Mouse (Mus musculus) adipocyte (in vitro differentiated cells): ENCODE measurements around the gene Sgpp1.
"Not testable (repeated sequence)": the region's sequence is repeated elsewhere in the genome, so short reads cannot be mapped to it uniquely, and the experiment has no call there.

Experiments
- DNase-seq: peaks from one replicate; pipeline ENCODE4 v3.0.0-alpha.2; 2016; ENCODE audit warnings: low spot score

Gene Sgpp1

GRCm38 (mm10) chr12:75731927-75732443, 3.5 kb downstream of the Sgpp1 start:
- no peak for DNase-seq

- DNase-seq = no peak
Measured at GRCm38 (mm10) chr12:75731508-75731907, 4.0 kb downstream of the Sgpp1 start.

- DNase-seq = no peak
Measured at GRCm38 (mm10) chr12:75730458-75730857, 5.1 kb downstream of the Sgpp1 start.

- no peak for DNase-seq
Measured at GRCm38 (mm10) chr12:75729876-75730275, 5.7 kb downstream of the Sgpp1 start.

GRCm38 (mm10) chr12:75727333-75728125, 8.0 kb downstream of the Sgpp1 start:
- DNase-seq = no peak

- no peak for DNase-seq
Measured at GRCm38 (mm10) chr12:75726349-75726861, 9.1 kb downstream of the Sgpp1 start.

- no peak for DNase-seq
Measured at GRCm38 (mm10) chr12:75724621-75725324, 10.8 kb downstream of the Sgpp1 start.

GRCm38 (mm10) chr12:75723839-75724463, 11.6 kb downstream of the Sgpp1 start:
- DNase-seq = no peak

- DNase-seq = no peak
Measured at GRCm38 (mm10) chr12:75721941-75722340, 13.6 kb downstream of the Sgpp1 start.

- no peak for DNase-seq
Measured at GRCm38 (mm10) chr12:75721006-75721405, 14.5 kb downstream of the Sgpp1 start.

GRCm38 (mm10) chr12:75713596-75713995, 21.9 kb downstream of the Sgpp1 start:
- no peak for DNase-seq

GRCm38 (mm10) chr12:75712905-75713304, 22.6 kb downstream of the Sgpp1 start:
- DNase-seq = not testable (repeated sequence)

- DNase-seq = no peak
Measured at GRCm38 (mm10) chr12:75710596-75711376, 24.7 kb downstream of the Sgpp1 start.

GRCm38 (mm10) chr12:75709506-75709905, 26.0 kb downstream of the Sgpp1 start:
- DNase-seq = no peak

- DNase-seq = no peak
Measured at GRCm38 (mm10) chr12:75706670-75707069, 28.9 kb downstream of the Sgpp1 start.

GRCm38 (mm10) chr12:75702739-75703122, 32.8 kb downstream of the Sgpp1 start:
- DNase-seq = peak; percentile 49

- peak; percentile 46 for DNase-seq
Measured at GRCm38 (mm10) chr12:75702084-75702738, 33.3 kb downstream of the Sgpp1 start.

- peak; percentile 28 for DNase-seq
Measured at GRCm38 (mm10) chr12:75701173-75702083, 34.1 kb downstream of the Sgpp1 start.

- DNase-seq = no peak
Measured at GRCm38 (mm10) chr12:75698692-75699091, 36.8 kb downstream of the Sgpp1 start.

- DNase-seq = not testable (repeated sequence)
Measured at GRCm38 (mm10) chr12:75695845-75696244, 39.7 kb downstream of the Sgpp1 start.
